Mouse (Mus musculus): ENCODE results near the gene Fgd3.

DNA sequence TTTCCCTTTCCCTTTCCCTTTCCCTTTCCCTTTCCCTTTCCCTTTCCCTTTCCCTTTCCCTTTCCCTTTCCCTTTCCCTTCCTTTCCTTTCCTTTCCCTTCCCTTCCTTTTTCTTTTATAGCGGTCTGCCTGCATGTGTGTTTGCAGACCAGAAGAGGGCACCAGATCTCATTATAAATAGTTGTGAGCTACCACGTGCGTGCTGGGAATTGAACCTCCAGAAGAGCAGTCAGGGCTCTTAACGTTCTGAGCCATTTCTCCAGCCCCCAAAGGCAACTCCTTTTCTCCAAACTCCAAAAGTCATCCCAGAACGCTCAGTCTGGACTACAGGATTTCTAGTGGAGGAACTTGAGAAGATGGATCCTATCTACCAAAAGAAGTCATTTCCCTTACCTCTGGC lies 99.2 kb downstream of the Fgd3 start:
- TF ChIP-seq CTCF (IDR thresholded peaks at IDR 0.05; ENCODE audit: low read depth): peak; percentile 50
- TF ChIP-seq EP300 (optimal IDR thresholded peaks at IDR 0.05): no peak
